Mouse (Mus musculus) MN1 (cell line): ENCODE data around the gene Cnst.

ENCODE experiments used
- DNase-seq: peaks from one replicate; pipeline ENCODE4 v3.0.0-alpha.2; 2016; ENCODE audit warnings: low spot score

The Cnst gene

GRCm38 (mm10) chr1:179545768-179546550 is at the start of gene Cnst, which contains the start of gene Tfb2m:
Cnst (plus strand) TSS chr1:179546370.
Tfb2m (minus strand) TSS chr1:179546267.
- peak; percentile 99 for DNase-seq

DNA sequence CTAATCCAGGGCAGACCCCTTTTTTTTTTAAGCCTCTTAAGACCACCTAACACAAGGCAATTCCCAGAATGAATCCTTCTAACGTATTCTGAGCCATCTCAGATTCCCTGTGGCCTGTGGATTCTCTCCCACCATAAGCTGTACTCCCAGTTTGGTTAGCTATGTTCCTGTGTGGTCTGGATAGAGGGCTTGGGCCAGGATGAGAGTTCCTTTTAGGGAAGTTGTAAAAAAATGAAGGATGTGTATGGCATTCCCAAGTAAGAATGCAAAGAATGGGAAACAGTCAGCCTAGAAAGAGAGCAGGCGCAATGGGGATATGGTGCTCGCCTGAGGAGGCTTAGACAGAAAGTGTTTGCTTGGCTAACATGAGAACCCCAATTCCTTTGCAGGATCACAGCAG is 46.9 kb upstream of the Cnst start:
- no peak for DNase-seq

GRCm38 (mm10) chr1:179502565-179502964 is 43.6 kb upstream of the Cnst start:
- peak; percentile 54 for DNase-seq

- DNase-seq: peak; percentile 63
These were observed 39.4 kb upstream of the Cnst start for GRCm38 (mm10) chr1:179506530-179507315.

DNA sequence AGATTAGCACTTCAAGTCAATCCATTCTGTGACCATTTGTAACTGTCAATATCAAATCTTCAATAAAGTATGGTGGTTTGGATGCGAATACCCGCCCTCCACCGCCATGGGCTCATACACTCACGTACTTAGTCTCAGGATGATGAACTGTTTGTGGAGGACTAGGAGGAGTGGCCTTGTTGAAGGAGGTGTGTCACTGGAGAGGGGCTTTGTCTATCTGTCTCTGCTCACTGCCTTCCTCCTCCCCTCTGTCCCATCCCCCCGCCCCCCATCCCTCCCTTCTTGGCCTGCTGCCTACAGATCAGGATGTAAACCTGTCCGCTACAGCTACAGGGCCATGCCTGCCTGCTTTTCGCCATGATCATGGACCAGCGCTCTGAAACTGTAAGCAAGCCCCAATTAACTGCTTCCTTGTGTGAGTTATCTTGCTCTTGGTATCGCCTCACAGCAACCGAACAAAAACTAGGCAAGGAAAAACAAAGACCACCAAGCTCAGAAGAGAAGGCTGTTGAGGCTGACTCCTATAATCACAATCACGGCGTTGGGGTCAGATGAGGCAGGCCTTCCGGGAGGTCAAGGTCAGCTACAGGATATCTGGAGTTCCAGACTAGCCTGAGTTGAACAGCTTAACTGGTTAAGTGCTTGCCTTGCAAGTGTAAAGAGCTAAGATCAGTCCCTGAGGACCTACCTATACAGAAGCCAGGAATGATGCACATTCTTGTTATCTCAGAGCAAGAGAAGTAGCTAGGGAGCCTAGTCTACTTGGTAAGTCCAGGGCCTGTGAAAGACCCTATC is 35.4 kb upstream of the Cnst start:
- no peak for DNase-seq

DNA sequence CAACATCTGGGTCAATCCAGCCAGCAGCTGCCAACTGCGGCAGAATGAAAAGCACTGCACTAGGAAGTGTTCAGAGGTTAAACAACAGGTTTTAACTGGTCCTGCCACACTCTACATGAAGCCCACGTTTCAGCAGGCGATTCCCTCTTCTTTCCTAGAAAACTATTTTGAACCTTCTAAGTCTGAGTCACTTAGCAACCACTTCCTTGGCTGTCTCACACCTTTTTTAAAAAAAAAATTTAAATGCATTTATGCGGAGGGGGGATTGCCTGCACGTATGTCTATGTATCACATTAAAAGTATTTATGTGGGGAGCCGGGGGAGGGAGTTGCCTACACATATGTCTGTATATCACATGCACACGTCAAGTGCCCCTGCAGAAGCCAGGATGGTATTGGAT is 34.3 kb upstream of the Cnst start:
- no peak for DNase-seq

GRCm38 (mm10) chr1:179516941-179517712 is 29.0 kb upstream of the Cnst start:
- DNase-seq: peak; percentile 46

DNA sequence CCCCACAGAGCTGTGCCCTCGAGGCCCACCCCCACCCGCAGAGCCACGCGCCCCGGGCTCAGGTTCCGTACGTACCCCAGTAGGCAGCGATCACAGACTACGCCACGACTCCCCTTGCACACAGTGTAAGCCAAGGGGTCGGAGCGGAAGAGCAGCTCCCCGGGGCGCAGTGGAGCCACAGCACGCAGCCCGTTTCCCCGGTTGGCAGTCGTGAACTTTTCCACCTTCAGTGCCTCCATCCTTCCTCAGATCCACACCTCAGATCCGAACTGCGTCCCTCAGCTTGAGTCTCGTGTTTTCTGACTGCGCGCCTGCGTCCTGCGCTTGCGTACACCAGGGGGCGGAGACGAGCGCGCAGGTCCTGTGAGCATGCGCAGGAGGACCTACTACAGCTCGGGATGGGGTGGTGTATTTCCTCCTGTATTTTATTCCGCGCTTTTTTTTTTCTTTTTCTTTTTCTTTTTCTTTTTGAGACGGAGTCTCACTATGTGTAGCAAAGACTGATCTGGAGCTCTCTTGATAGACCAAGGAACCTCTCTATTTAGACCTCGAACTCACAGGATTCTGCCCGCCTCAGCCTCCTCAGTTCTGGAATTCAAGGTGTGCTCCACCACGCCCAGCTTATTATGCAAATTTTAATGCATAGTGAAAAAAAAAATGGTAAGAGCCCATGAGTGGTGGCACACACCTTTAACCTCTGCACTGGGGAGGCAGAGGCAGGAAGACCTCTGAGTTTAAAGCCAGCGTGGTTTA is 28.3 kb upstream of the Cnst start, which contains the start of gene Smyd3:
TSS of gene Smyd3 (minus strand) at position 329 of the 753 bp plus-strand sequence.
- DNase-seq: peak; percentile 92

DNA sequence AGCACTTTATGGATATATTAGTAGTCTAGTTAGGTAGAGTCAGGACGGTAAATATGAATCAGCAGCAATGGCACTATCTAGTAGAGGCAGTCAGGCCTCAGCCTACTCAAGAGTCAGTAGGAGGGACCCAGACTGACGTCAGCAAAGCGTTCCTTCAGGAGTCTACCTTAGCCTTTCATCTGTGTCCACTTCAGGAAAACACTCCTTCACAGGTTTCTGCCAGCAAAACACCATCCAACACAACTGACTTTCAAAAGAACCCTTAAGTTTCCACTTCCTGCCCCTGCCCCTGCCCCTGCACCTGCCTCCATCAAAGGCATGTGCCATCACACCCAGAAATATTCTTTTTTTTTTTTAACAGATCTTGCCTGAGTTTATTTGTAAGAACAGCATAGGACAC is 26.3 kb upstream of the Cnst start:
- DNase-seq: no peak

DNA sequence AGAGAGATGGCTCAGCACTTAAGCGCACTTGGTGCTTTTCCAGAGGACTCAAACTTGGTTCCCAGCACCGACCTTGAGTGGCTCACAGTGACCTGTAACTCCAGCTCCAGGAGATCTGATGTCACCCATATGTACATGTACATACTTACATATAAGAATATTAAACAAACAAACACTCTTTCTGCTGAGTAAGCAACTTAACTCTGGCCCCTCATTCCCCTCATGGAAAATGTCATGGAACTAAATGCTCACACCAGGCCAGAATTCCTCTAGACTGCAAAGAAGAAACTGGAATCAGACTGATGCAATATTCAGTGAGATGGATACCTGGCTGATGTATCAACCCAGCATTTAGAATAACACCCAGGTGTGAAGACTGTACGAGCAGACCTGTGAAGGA is 7.1 kb upstream of the Cnst start:
- DNase-seq: no peak

- no peak for DNase-seq
These were observed 6.3 kb upstream of the Cnst start for GRCm38 (mm10) chr1:179539887-179540286.

DNA sequence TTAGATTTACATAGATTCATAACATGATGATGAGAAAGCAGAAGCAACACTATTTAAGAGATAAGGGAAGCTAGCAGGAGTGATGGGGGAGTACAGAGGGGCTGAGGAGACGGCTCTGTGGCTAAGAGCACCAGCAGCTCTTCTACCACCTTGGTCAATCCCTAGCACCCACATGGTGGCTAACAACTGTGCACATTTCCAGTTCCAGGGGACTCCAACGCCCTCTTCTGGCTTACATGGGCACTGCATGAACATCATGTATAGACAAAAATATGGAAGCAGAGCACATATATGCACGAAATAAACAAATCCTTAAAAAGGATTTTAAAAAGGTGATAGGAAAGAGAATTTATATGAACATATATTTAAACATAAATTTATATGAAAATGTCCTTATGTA is 4.7 kb upstream of the Cnst start:
- no peak for DNase-seq

- no peak for DNase-seq
These were observed 364 bp downstream of the Cnst start for GRCm38 (mm10) chr1:179546551-179546917.

DNA sequence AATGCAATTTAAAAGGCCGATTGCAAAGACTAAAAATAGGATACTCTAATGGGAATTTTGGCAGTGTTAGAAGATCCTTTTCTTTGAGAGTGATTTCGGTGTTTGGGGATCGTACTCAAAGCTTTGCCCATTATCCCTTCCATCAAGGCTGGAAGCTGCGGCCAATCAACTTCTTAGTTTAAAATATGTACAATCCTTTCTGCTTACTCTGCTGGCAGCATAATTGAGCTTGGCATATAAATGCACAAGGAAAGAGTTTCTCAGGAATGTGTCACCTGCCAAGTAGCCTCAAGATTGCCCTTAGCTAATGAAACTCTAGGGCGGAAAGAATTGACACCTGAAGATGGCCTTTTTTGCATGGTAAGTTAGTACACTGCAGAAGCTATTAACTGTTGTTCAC is 1.0 kb downstream of the Cnst start:
- DNase-seq: peak; percentile 28

DNA sequence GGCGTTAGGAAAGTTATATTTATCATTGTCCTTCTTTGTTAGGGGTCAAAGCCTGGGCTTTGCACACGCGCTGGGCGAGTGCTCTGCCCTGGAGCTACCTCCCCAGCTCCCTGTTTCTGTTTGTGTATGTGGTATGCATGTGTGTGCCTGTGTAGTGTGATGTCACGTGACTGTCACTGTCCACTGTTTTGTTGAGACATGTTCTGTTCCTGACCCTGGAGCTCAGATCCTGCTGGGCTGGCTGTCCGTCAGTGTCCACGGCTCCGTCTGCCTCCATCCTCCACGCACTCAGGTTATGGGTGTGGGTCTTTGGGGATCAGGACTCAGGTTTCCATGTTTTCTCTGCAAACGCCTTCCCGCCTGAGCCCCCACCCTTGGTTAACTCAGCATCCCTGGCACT is 2.0 kb downstream of the Cnst start:
- DNase-seq: no peak

GRCm38 (mm10) chr1:179548996-179549752 is 3.0 kb downstream of the Cnst start:
- no peak for DNase-seq

DNA sequence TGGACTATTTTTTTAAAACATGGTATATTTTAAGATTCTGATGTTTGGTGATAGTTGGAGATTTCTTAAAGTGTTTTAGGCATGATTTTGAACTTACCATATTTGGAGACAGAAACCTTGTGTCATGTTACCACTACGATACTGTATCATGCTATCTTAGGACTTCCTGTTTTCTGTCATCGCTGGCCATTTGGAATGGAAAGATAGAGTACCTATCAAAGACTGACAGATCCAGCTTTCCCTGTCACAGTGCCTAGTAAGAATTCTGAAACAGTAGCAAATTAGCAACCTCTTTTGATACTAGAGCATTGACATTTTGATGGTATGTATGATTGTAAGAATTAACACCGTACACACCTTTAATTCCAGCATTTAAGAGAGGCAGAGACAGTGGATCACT is 5.2 kb downstream of the Cnst start:
- no peak for DNase-seq

GRCm38 (mm10) chr1:179551921-179552320 is 5.8 kb downstream of the Cnst start:
- no peak for DNase-seq

DNA sequence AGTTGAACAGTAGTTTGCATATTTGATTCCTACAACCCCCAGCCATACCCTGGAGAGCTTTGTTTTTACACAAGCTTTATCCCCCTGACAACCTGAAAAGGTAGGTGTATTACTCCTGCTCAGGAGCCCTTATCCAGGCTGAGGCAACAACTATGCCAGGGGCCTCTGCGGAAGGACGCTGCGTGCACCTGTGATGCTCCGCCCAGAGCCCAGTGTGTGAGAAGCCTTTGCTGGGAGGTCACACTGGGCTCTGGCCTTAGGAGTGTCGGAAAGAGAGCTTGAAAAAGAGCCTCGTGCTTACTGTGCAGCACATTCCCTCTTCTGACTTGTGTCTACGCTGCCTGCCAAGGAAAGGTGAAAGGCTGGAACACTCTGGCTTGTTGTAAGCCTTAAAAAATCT is 6.6 kb downstream of the Cnst start:
- no peak for DNase-seq
